Mouse (Mus musculus): ENCODE data around the gene Slc19a3.

Gene Slc19a3

DNA sequence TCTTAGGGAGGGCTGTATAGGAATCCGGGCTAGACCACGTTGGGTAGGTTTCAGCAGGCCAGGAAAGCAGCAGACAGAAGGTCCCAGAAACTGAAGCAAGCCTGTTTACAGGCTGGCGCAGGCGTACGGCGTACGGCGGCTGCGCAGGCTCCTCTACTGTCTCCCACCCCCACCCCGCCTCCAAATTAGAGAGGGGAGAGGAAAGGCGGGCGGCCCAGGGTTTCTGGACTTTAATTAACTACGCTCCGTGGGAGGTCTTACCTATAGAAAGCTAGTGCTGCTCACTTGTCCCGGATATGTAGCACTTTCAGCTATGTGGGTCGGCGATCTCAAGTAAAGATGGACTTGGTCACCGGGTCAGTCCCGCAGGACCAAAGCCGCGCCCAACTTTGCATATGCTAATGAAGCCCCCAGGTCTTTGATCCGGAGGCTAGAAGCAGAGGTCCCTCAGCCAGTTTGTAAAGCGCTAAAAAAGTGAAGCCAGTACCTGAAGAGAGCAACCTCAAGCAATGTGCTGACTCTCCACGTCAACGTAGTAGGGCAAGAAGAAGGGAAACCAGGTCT, at the start of gene Slc19a3:
Slc19a3 (minus strand) TSS at position 340 of the 564 bp plus-strand sequence.
- DNase-seq, result peak; percentile 25

DNA sequence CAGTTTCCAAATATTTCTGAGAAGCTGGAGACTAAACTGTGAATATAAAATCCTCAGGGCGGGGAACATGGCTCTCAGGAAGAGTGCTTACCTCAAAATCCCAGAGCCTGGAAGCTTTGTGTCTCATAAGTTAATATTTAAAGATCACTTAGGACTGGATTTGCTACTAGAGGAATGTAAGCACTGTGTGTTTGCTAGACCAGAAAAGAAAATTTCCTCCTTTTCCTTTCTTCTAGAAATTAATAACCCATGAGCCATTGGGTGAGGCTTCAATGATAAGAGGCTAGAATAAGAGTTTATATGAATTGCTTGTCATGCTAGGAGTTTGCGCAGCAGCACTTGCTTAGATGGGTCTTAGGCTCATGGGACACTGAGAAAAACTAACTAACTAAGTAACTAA, 46.5 kb upstream of the Slc19a3 start:
- no peak for DNase-seq

DNA sequence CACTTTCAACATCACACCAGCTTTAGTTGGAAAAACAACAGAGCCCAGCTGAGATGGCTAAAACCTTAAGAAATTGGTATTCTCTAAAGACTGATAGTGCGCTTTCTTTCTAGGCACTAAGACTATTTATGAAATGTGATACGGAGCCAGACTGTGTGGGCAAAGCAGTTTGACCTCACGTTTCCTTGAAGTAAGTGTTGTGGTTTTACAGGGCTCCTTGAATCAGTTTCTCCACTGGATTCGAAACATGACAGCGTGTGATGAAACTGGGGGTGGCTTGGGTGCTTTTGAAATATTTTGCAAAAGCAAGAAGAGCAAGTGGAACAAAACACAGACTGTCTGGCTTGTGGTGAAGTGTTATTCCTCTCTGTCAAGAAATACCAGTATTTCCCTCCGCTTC, 38.8 kb upstream of the Slc19a3 start:
- DNase-seq, result no peak

DNA sequence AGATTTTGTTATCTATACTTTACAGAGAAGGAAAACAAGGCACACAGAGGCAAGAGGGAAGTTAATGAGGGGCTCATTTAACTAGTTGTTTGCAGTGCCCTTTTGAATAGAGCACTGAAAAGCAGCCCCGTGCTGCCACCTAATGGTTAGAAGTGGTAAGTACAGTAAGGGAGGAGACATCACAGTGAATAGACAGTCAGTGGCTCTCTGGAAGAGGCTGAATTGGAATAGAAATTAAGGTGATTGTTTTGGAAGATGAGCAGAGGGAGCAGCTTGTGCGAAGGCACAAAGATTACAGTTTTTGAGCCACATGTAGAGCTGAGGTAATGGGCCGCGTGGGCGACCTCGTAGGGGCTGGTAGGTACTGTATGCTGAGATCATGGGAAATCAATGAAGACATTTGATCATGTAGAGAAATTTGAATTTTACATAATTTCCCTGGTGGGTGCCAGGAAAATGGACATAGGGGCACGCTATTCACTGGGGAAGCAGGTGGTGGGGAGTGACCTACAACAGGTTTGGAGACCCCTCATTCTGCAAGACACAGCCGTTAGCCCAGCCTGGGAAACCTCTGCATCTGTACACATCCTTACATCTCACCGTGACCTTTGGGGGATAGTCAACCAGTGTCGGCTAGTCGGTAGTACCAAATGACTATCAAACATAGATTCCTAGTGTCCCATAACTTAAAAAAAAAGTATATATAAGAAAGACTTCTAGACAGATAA, 38.1 kb upstream of the Slc19a3 start:
- DNase-seq, result peak; percentile 9

DNA sequence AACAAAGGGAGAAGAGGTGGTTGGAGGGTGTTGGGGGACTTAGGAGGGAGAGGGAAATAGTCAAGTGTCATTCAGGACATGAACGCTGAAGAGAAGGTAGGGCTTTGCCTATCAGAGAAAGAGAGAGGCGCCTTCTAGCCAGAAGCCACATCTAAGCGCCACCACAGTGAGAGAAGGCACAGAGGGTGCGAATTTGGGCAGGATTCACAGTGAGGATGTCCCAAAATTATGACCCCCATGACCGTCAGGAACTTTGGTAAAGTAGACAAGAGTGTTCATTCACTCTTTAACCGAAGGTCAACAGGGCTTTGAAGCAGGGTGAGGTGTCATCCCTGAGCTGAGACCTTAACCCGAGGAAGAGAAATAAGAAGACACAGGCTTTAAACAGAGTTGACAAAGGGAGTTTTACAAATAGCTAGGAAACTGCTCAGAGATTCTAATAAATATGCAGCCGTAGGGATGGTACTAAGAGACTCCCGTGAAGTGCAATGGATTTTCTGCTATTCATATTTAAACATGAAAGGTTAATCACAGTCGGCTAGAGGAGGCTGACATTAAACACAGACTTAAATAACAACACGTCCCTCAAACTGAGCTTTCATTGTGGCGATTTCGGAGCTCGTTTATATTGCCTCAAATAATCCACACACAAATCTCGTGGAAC, 37.4 kb upstream of the Slc19a3 start:
- DNase-seq, result no peak

DNA sequence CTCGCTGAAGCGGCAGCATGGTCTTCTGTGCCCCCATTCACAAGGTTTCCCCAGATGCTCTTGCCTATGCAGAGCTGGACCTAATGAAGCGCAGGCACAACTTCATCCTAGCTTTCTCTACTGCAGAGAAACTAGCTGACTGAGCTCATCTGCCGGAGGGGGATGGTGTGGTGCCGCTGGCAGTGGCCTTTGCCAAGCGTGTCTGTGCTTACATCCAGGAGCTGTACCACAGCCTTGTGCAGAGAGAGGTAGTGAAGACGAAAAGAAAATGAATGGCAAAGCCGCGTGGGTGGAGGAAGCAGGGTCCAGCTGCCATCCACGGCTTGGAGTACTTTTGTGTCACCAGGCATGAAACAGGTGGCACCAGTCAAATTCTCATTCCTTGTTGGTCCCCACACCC, 29.0 kb upstream of the Slc19a3 start:
- DNase-seq, result no peak

DNA sequence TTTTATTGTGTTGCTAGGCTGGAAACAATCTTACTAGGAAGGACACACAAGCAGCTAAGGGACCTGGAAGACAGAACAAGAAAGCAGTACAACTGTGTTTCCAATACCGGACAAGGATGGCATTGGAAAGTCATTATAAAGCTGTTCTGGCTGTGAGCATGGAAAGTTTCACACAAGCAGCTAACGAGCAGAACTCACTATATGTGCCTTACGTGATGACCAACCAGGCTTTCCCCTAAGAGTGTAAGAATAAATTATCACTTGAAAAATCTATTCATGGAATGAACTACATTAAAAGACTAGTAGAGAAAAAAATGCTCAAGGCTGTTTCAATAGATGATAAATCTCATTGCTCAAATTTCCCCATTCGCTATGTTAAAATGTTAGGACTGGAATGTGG, 28.3 kb upstream of the Slc19a3 start:
- no peak for DNase-seq

DNA sequence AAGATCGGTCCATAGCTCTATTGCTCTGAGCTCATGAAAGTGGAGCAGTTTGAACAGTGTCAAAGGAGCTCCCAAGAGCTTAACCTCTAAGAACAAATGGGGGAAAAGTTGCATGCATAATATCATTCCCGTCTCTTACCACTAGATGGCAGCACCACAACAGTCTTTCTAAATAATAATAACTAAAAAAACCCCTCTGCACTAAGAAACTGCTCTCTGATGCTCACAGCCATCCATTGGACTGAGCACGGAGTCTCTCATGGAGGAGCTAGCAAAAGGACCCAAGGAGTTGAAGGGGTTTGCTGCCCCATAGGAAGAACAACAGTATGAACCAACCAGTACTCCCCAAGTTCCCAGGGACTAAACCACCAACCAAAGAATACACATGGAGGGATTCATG, 26.6 kb upstream of the Slc19a3 start:
- no peak for DNase-seq

DNA sequence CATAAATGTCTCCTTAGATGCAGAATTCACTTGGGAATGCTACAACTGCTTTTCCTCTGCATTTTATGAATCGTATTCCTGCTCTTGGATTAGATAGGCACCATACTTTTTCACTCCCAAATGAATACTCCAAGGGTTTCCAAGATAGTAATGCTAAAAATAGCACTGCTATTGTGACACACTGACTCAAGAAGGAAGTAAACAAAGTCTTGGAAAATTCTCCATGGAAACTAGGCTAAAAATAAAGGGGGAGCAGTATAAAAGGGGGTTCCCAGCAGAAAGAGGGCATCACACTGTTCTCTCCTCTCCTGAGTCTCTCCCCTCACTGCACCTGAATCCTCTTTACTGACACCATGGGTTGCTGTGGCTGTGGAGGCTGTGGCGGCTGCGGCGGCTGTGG, 22.4 kb upstream of the Slc19a3 start, which contains the start of gene Krtap28-13:
Krtap28-13 (plus strand) TSS at position 288 of the 400 bp plus-strand sequence.
- no peak for DNase-seq

DNA sequence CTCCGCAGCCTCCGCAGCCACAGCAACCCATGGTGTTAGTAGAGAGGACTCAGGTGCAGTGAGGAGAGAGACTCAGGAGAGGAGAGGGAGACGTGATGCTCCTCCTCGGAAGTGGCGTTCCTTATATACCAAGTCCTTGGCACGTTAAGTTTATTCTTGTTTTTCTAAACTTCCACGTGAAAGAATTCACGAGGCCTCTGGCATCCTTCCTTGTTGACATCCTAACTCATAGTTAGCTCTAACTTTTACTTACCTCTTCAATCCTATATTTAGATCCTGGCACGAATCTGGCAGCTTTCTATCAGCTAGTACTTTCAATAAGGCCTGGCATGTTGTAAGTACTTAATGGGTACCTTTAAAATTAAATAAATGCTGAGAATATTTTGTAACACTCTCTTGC, 21.0 kb upstream of the Slc19a3 start, which contains the start of gene A030005K14Rik:
A030005K14Rik (minus strand) TSS at position 101 of the 400 bp plus-strand sequence.
- DNase-seq, result no peak

DNA sequence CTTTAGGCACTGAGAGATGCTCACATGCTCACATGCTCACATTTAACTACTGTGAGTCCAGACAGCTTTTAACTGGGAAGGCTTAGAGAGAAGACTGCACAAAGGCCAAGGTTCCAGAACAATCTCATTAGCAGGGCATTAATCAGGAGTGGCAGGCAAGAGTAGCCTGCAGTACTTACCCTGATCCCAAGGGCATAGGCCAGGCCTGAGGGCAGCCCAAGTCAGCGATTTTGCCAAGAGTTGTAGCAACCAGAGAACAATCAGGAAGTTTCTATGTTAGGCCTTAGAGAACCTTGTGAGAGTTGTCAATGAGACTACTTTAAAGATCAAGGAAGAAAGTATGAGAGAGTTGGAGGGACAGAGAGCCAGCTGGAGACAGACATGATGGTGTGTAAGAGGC, 20.2 kb upstream of the Slc19a3 start:
- DNase-seq, result no peak

DNA sequence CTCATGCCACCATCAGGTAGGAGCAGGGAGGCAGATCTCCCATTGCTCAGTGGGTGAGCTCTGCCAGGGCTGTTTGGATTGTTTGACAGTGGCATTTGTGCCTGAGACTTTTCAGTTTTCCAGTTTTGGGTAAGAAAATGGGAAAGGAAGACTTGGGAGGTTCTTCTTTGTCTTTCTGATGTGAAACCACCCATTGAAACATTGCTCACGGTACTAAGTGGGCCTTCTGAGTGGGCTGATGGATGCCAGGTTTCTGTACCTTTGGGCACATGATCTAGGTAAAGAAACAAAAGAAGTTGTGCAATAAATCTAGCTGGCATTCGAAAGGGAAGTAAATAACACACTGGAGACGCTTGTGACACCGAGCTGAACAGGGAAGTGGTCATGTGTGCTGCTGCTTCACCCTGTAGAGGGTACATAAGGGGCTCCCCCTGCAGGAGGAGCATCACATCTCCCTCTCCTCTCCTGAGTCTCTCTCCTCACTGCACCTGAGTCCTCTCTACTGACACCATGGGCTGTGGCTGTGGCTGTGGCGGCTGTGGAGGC, 6.7 kb upstream of the Slc19a3 start, which contains the start of gene Gm47969:
Gm47969 (plus strand) TSS at position 51 of the 546 bp plus-strand sequence.
- DNase-seq, result no peak

DNA sequence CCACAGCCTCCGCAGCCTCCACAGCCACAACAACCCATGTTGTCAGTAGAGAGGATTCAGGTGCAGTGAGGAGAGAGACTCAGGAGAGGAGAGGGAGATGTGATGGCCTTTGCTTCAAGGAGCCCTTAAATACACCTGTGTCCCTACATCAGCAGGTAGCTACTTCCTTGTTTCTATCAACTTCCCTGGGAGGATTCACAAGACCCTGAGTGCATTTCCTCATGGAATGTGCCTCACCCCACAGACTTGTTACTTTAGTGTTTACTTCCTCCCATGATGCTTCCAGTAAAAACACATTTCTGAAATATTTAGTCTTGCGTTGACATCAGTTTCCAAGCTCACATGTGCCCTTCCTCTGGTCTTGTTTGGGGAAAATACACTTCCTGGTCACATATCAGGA, 4.1 kb upstream of the Slc19a3 start, which contains the start of gene Krtap28-10:
Krtap28-10 (minus strand) TSS at position 101 of the 400 bp plus-strand sequence.
- DNase-seq, result no peak

DNA sequence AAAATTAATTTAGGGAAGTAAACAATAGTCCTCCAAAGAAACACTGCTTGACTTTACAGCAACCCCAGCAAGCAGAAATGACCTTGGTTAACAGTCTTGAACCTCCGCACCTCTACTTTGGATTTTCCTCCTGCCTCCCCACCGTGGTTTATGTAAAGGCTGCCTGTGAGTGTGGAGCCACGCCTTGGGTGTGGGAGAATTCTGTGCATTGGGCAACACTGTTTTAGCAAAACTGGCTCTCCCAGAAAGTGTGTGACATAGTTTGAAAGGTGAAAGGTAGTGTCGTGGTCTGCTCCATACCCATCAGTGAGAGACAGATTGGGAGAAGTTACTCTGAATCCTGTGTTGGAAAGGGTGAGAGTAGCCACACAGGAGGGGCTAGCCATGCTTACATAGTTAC, 832 bp upstream of the Slc19a3 start:
- DNase-seq, result no peak

DNA sequence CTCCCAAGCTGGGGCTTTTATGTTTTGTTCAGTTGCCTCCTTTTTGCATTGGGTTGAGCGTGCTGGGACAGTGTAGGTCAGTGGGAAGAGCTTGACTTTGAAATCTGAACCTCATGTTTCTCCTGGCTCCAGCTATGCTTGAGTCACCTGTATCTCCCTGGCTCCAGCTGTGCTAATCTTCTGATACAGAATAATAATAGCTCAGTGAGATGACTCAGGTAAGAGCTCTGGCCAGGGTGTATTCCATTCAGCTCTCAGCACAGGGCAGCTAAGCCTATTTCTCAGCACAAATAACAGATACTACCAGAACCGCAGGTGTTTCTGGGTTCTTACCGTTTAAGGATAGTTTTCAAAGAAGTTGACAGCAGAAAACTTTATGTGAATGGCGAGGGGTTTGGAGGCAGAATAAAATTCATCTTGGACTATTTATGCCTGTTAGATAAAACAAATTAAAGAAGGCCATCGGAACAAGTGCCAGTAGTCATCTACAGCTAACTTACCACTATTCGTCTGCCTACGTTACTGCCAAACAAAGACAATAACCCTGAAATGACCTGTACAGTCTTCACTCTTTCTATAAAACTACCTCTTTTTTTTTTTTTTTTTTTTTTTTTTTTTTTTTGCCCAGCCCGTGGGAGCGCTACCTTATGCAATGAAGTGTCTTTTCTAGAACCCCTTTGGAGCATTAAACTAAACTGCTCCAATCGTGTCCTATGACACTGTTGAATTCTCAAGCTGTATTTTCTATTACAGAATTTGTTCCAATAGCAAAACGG, 1.2 kb downstream of the Slc19a3 start:
- DNase-seq, result no peak

DNA sequence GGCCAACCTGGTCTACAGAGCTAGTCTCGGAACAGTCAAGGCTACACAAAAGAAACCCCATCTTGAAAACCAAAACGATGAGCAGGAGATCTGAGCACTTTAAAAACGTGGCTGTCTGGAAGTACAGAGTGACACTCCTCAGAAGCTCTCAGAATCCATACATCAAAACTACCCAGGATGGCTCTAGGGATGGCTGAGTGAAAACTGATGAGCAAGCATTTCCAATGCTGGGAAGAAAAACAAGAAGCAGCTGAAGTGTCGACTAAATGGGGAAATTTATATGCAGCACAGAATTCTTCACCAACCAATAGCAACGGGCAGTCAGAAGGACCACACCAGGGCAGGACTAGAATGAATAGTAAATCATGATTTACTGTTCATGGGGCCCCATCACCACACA, 3.7 kb downstream of the Slc19a3 start:
- DNase-seq, result no peak

DNA sequence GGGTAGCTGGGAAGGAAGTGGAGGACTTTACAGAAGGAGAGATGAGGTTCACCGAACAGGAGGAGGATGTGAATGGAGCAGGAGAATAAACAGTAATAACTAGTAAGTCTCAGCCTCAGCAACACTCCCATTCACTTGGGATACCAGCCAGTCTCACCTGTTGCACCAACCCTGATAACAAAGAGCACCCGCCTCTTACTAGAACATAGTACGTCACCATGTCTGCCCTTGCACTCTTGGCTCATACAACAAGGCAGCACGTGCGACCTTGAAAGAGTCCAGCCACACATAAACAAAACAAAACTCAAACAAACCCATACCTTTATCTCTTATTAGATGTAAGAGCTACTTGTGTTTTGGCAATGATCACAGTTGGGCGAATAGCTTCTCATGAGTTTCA, 5.7 kb downstream of the Slc19a3 start:
- no peak for DNase-seq

DNA sequence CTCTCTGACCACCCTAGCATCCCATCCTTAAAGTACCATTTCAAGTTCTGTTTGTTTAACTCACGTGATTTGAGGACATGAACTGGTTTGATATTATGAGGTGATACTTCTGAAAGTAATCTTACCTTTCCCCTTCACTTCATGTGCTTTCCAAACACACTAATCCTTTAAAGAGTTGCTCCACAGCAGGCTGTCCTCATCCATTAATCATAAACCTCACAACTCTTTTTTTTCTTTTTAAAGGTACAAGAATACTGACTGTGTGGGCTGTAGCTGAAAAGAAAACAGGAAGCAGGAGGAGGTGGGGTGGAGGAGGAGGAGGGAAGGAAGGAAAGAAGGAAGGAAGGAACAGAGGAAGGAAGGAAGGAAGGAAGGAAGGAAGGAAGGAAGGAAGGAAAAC, 6.3 kb downstream of the Slc19a3 start:
- no peak for DNase-seq

DNA sequence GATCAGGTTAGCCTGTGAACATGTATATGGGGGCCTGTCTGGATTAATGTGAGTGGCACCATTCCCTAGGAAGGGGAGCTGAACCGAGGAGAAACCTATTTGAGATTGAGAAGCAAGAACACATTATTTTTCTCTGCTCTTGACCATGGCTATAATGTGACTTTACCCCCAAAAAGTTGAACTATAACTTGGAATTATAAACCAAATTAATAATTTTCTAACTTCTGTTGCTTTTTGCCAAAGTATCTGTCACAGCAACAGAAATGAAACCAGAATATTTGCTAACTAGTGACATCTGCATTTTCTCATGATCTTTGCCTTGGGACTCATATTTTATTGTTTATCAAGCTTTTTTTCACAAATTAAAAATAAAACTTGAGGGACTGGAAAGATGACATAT, 21.7 kb downstream of the Slc19a3 start:
- DNase-seq, result no peak

DNA sequence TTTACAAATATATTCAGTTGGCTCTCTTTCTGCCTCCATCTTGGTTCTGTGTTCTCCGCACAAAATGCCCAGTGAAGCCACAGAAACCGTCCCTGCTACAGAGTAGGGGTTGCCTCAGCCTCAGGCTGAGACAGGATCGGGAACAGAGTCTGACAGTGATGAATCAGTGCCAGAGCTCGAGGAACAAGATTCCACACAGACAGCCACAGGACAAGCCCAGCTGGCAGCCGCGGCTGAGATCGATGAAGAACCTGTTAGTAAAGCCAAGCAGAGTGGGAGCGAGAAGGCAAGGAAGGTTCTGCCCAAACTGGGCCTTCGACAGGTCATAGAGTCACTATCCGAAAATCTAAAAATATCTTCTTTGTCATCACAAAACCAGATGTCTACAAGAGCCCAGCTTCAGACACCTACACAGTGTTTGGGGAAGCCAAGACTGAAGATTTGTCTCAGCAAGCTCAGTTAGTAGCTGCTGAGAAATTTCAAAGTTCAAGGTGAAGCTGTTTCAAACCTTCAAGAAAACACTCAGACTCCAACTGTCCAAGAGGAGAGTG, 22.8 kb downstream of the Slc19a3 start:
- no peak for DNase-seq

DNA sequence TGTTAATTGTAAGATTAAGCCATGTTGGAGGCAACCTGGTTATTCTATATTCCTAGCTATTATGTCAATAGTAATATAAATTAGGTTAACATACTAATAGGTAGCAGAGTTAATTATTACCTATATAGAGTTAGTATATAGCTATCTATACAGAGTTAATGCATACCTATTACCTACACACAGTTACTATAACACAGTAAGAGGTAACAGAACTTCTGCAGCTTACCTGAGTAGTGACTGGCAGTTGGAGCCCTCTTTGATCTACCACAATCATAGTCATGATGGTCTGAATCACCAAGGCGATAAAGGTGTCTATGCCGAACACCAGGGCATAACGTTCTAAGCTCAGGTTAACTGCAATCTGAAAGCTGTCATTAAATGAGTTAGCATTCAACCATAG, 23.8 kb downstream of the Slc19a3 start:
- no peak for DNase-seq

DNA sequence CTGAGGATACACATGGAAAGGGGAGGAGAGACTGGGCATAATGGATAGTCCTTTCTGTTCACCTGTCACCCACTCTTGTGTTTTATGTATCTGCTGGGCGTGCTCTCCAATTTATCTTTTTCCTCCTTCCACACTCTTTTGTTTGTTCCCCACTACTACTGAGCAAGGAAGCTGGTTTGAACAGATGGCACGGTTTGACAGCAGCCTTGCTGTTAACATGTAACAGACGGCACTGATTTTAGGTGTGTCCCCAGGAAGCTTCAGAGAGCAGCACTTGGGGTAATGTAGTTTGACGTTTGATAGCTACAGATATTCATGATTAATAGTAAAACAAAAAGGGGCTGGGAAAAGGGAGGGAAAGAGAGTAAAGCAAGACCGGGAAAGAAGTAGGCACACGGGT, 30.8 kb downstream of the Slc19a3 start:
- DNase-seq, result no peak
